Mouse (Mus musculus) ES-Bruce4 (cell line): ENCODE measurements around the gene Adgre5. TPM values are rescaled to one million over a fixed set of nuclear protein-coding genes. Genes with fewer than 3 reads are reported as not detected.

Source experiments
- H3K27ac ChIP-seq: 2 replicates; pipeline ENCODE4 v1.5.1; 2012; ENCODE audit warnings: low read length, inconsistent platforms; ENCODE audit not compliant: insufficient read depth
- H3K27me3 ChIP-seq: 2 replicates; pipeline ENCODE4 v1.6.1; 2012; ENCODE audit warnings: mild to moderate bottlenecking, low read length, inconsistent platforms; ENCODE audit not compliant: control insufficient read depth, poor library complexity, insufficient read depth, severe bottlenecking
- H3K36me3 ChIP-seq: 2 replicates; pipeline ENCODE4 v1.6.1; 2012; ENCODE audit warnings: inconsistent platforms, mild to moderate bottlenecking, low read length, moderate library complexity; ENCODE audit not compliant: control insufficient read depth, poor library complexity, insufficient read depth, severe bottlenecking
- H3K4me1 ChIP-seq: one replicate; pipeline ENCODE4 v1.8.1; 2011; ENCODE audit warnings: low read length; ENCODE audit not compliant: control insufficient read depth, insufficient read depth
- H3K4me3 ChIP-seq: 2 replicates; pipeline ENCODE4 v1.5.1; 2011; ENCODE audit warnings: low read depth, mild to moderate bottlenecking, low read length
- H3K9ac ChIP-seq: 2 replicates; pipeline ENCODE4 v1.6.1; 2012; ENCODE audit warnings: low read depth, mild to moderate bottlenecking, inconsistent platforms; ENCODE audit not compliant: poor library complexity, severe bottlenecking
- H3K9me3 ChIP-seq: replicated peaks from 2 replicates; pipeline ENCODE4 v1.6.1; 2012; ENCODE audit warnings: mild to moderate bottlenecking, low read length, inconsistent platforms; ENCODE audit not compliant: control insufficient read depth, poor library complexity, insufficient read depth, severe bottlenecking
- CTCF ChIP-seq: IDR thresholded peaks from one replicate; pipeline ENCODE4 v1.8.1; 2011; ENCODE audit warnings: low read depth, low read length
- EP300 ChIP-seq: IDR thresholded peaks from 2 replicates; pipeline ENCODE4 v1.6.1; 2011; ENCODE audit warnings: low read depth, low read length; ENCODE audit not compliant: insufficient read depth
- POLR2A ChIP-seq: IDR thresholded peaks from one replicate; pipeline ENCODE4 v1.8.1; 2011; ENCODE audit warnings: low read length; ENCODE audit not compliant: insufficient read depth
- polyA plus RNA-seq: library from polyadenylated mRNA; stranded (reverse); fragments of >200 nt; gene quantifications from 2 replicates; pipeline ENCODE4 v1.2.4, GENCODE M21; 2011; ENCODE audit warnings: low read depth; ENCODE audit not compliant: missing spikeins, insufficient read depth, insufficient read length

Adgre5 gene
- polyA plus RNA-seq, 1 experiment = 17.5 TPM

DNA sequence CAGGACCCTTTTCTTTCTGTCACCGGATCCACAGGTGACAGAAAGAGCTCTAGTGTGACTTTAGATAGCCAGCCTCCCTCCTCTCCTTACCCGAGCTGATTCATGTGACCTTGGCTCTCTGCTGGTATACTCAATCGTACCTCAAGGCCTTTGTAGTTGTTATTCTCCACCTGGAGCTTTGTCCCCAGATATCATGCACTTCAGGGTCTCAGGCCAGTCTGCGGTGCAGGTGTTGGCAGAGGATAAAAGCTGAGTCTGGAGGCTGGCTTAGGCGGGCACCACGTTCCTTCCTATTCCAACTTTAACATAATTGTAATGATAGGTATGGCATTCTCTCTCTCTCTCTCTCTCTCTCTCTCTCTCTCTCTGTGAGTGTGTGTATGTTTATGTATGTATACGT, 28.6 kb upstream of the Adgre5 start:
- Histone ChIP-seq H3K27me3 (no peaks in the 10 kb centered on the region), H3K36me3 (no peaks in the 10 kb centered on the region), H3K9ac (no peak overlapping the region), H3K4me1 (no peaks in the 10 kb centered on the region), H3K9me3 (peaks cover 4% of the 10 kb centered on the region; the same call in 1 of the 2 replicates), H3K27ac (no peak overlapping the region), H3K4me3 (no peak overlapping the region)
- TF ChIP-seq POLR2A (no peak), EP300 (no peak), CTCF (no peak)

DNA sequence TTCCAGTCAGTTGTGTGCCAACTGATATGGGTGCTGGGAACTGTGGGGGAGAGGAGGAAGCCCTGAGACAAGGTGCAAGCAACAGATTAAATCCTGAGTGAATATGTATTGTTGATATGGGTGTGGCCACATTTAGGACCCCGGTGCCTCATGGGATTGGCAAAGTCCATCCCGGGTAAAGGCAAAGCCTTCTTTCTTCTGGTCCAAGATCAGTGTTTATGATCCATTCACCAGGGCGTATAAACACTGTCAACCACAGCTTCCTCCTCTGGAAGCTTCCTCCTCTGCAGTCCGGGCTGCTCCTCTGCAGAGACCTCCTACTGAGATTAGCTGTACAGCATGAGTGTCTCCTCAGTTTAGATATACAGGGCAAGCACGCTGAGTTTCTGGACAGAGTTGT, 27.4 kb upstream of the Adgre5 start:
- no peaks in the 10 kb centered on the region for H3K36me3 ChIP-seq
- H3K4me3 ChIP-seq = no peak overlapping the region
- H3K9ac ChIP-seq = no peak overlapping the region
- TF ChIP-seq EP300 = no peak
- no peak for TF ChIP-seq POLR2A
- no peak for TF ChIP-seq CTCF
- H3K4me1 ChIP-seq = no peaks in the 10 kb centered on the region
- peaks cover 4% of the 10 kb centered on the region; the same call in 1 of the 2 replicates for H3K9me3 ChIP-seq
- no peak overlapping the region for H3K27ac ChIP-seq
- H3K27me3 ChIP-seq = no peaks in the 10 kb centered on the region

DNA sequence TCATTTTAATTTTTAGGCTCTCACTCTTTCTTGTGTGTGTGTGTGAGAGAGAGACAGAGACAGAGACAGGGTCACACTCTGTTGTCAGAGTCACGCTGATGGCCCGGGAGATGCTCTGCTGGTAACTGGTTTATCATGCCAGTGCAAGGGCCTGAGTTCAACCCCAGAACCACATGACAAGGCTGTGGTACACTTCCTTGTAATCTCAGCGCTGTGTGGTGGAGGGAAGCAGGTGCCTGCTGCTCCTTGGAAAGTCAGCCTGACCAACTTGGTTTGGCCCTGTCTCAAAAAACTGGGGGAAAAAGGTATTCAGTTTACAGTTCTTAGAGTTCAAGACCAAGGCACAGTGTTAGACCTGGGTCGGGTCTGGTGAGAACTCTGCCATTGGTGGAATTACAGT, 26.3 kb upstream of the Adgre5 start:
- H3K36me3 ChIP-seq = no peaks in the 10 kb centered on the region

DNA sequence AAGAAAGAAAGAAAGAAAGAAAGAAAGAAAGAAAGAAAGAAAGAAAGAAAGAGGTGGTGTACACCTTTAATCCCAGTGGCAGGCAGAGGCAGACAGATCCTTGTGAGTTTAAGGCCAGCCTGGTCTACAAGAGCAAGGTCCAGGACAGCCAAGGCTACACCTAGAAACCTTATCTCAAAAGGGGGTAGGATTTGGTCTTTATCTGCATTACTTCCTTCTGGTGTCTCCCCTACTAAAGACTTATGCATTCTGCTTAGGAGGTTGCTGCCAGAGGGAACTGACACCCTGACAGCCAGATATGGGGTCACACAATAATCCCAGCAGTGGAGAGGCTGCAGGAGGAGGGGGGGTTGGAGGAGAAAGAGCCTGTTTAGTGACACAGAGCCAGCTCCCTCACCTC, 24.5 kb upstream of the Adgre5 start:
- H3K9me3 ChIP-seq = peaks cover 4% of the 10 kb centered on the region; the same call in 1 of the 2 replicates
- H3K36me3 ChIP-seq = no peaks in the 10 kb centered on the region
- H3K27ac ChIP-seq = no peak overlapping the region
- no peak overlapping the region for H3K9ac ChIP-seq
- H3K4me3 ChIP-seq = no peak overlapping the region
- TF ChIP-seq POLR2A = no peak
- TF ChIP-seq EP300 = no peak
- TF ChIP-seq CTCF = no peak
- no peaks in the 10 kb centered on the region for H3K4me1 ChIP-seq
- no peaks in the 10 kb centered on the region for H3K27me3 ChIP-seq

More for the DNA sequence above, 26.3 kb upstream of the Adgre5 start:
- Histone ChIP-seq H3K4me3 (no peak overlapping the region), H3K27me3 (no peaks in the 10 kb centered on the region), H3K9me3 (peaks cover 4% of the 10 kb centered on the region; the same call in 1 of the 2 replicates), H3K9ac (no peak overlapping the region), H3K4me1 (no peaks in the 10 kb centered on the region), H3K27ac (no peak overlapping the region)
- TF ChIP-seq CTCF (no peak), POLR2A (no peak)

DNA sequence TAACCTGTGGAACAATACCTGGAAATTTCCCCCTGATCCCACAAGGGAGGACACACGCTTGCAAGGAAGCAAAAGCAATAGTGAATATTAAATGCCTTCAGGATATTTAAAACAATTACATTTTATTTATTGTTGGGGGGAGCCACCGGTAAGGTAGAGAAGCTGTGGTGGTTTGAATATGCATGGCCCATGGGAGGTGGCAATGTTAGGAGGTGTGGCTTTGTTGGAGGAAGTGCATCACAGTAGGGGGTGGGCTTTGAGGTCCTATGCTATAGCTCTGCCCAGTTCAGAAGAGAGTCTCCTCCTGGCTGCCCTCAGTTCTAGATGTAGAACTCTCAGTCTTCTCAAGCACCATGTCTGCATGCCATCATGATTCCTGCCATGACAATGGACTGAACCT, 23.6 kb upstream of the Adgre5 start:
- H3K27ac ChIP-seq = no peak overlapping the region
- no peak overlapping the region for H3K4me3 ChIP-seq
- TF ChIP-seq CTCF = no peak
- TF ChIP-seq POLR2A = no peak
- no peak for TF ChIP-seq EP300
- no peaks in the 10 kb centered on the region for H3K27me3 ChIP-seq
- H3K4me1 ChIP-seq = no peaks in the 10 kb centered on the region
- no peak overlapping the region for H3K9ac ChIP-seq
- H3K36me3 ChIP-seq = no peaks in the 10 kb centered on the region
- H3K9me3 ChIP-seq = peaks cover 4% of the 10 kb centered on the region; the same call in 1 of the 2 replicates

DNA sequence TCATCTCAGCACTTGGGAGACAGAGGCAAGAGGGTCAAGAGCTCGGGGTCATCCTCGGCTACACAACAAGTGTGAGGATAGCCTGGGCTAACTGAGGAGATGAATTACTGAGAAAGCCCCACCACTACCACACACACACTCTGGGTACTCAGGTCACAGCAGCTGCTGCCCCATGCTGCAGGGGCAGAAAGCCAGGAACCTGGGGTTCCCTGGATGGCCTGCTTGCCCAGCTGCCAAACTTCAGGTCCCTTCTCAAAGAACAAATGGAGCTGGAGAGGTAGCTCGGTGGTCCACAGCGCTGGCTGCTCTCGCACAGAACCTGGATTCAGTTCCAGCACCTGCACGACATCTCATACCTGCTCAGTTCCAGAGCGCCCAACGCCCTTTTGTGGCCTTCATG, 23.0 kb upstream of the Adgre5 start:
- Histone ChIP-seq H3K27ac (no peak overlapping the region), H3K9me3 (peaks cover 4% of the 10 kb centered on the region; the same call in 1 of the 2 replicates), H3K4me3 (no peak overlapping the region), H3K27me3 (no peaks in the 10 kb centered on the region), H3K9ac (no peak overlapping the region), H3K4me1 (no peaks in the 10 kb centered on the region), H3K36me3 (no peaks in the 10 kb centered on the region)
- no peak for TF ChIP-seq CTCF
- no peak for TF ChIP-seq EP300
- no peak for TF ChIP-seq POLR2A
